Mouse (Mus musculus) brain, embryonic 14.5 days (tissue): ENCODE data around the gene Bcl11b.

Experiments used
- CTCF ChIP-seq: fragments of 200-500 bp; IDR thresholded peaks from 2 replicates; pipeline ENCODE4 v1.5.1; 2012; ENCODE audit warnings: inconsistent platforms, mild to moderate bottlenecking, moderate library complexity, borderline replicate concordance; ENCODE audit not compliant: insufficient read depth, insufficient read length; ENCODE audit errors: extremely low read depth
- POLR2A ChIP-seq: fragments of 200-500 bp; IDR thresholded peaks from 2 replicates; pipeline ENCODE4 v1.6.1; 2012; ENCODE audit warnings: mild to moderate bottlenecking, inconsistent platforms, borderline replicate concordance; ENCODE audit not compliant: poor library complexity, insufficient read depth, insufficient read length, severe bottlenecking; ENCODE audit errors: extremely low read depth

DNA sequence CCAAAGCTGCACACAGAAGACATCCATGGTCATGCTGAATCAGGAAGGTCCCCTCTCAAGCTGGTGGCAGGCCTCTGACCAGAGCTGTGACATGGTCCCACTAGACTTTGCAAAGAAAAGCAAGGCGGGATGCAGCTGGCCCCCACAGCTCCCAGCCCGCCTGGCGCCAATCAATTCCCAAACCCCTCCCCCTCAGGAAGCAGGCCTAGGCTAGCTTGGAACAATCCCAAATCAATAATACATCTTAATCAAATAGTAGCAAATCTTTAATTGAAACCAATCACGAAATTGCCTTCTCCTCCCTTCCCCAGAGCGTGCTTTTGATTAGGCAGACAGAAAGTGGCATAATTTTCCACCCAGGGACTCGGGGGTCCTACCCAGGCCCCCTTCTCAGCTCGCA lies 113.1 kb downstream of the Bcl11b start:
- TF ChIP-seq CTCF (no peak), POLR2A (no peak)
